Mouse (Mus musculus) hindbrain, embryonic 12.5 days (tissue): ENCODE data around the gene Spag4. TPM values are rescaled to one million over a fixed set of nuclear protein-coding genes. Genes with fewer than 3 reads are reported as not detected.
"Not testable (repeated sequence)": the region's sequence is repeated elsewhere in the genome, so short reads cannot be mapped to it uniquely, and the experiment has no call there.

ENCODE experiments used
- ATAC-seq: fragments of 200-750 bp; cut with Nextera tagmentation; 2 replicates; pipeline ENCODE4 v1.8.0; 2017; ENCODE audit warnings: moderate TSS enrichment; ENCODE audit not compliant: low FRiP score
- H3K27ac ChIP-seq: fragments of 300-500 bp; sonication (generic); 2 replicates; pipeline ENCODE4 v1.5.1; 2016; ENCODE audit warnings: mild to moderate bottlenecking
- H3K27me3 ChIP-seq: fragments of 300-500 bp; sonication (generic); 2 replicates; pipeline ENCODE4 v1.6.1; 2016; ENCODE audit warnings: mild to moderate bottlenecking
- H3K36me3 ChIP-seq: fragments of 300-500 bp; sonication (generic); 2 replicates; pipeline ENCODE4 v1.6.1; 2016; ENCODE audit warnings: mild to moderate bottlenecking
- H3K4me1 ChIP-seq: fragments of 300-500 bp; sonication (generic); 2 replicates; pipeline ENCODE4 v1.6.1; 2016
- H3K4me2 ChIP-seq: fragments of 300-500 bp; sonication (generic); replicated peaks from 2 replicates; pipeline ENCODE4 v1.6.1; 2016; ENCODE audit warnings: mild to moderate bottlenecking
- H3K4me3 ChIP-seq: fragments of 300-500 bp; sonication (generic); 2 replicates; pipeline ENCODE4 v1.5.1; 2016; ENCODE audit warnings: mild to moderate bottlenecking
- H3K9ac ChIP-seq: fragments of 300-500 bp; sonication (generic); 2 replicates; pipeline ENCODE4 v1.6.1; 2016; ENCODE audit warnings: mild to moderate bottlenecking, moderate library complexity
- H3K9me3 ChIP-seq: fragments of 300-500 bp; sonication (generic); replicated peaks from 2 replicates; pipeline ENCODE4 v1.6.1; 2016; ENCODE audit warnings: mild to moderate bottlenecking
- WGBS: fragments of 180-500 bp; shearing (Covaris S2); methylation state at CpG from one replicate; pipeline ENCODE4 v1.1.7; 2016; 5-methylcytosine and 5-hydroxymethylcytosine counted together
- polyA plus RNA-seq: library from polyadenylated mRNA; unstranded; fragments of >200 nt; fragmentation: Nextera tagmentation; extraction: Ambion mirVana; gene quantifications from 2 replicates; pipeline ENCODE4 v1.2.1, GENCODE M21; 2016

The Spag4 gene
- polyA plus RNA-seq, 1 experiment from 2014 or later: 7.5 TPM

DNA sequence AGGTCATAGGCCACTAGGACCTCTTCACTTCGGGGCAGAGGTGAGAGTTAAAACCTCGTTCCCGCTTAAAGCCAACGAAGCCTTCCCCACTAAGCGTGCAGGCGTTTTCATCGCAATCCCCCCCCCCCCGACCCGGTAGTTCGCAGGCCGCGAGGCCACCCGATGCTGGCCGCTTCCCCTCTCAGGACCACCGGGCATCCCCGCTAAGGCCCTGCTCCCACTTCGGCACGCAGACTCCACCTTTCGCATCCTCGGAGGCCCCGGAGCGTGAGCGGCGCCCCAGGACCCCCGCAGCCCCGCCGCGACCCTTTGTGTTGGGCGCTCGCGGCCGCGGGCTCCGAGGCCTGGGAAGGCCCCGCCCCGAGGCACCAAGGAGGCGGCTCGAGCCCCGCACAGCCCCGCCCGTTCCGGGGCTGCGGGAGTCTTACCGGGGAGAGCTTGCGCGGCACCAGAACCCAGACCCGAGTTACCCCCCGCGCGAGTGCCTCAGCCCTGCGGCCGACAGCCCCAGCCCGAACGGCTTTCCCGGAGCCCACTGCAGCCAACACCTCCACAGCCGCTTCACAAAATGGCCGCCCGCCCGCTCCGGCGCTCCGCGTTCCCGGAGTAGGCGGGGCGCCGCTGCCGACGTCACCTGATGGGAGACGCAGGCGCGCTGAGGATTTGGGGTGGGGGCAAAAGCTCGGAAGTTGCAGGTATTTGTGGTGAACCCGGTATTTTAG, 46.5 kb downstream of the Spag4 start, which contains the start of the genes Cpne1 and Rbm12:
TSS of gene Cpne1 (minus strand) at position 608 of the 722 bp plus-strand sequence.
TSS of gene Rbm12 (minus strand) at position 621 of the 722 bp plus-strand sequence.
- peak within 1 kb of the TSS; percentile 75 for H3K4me2 ChIP-seq
- H3K9ac ChIP-seq: peak within 1 kb of the TSS; percentile 97
- H3K9me3 ChIP-seq: no peaks in the 10 kb centered on the region
- H3K4me3 ChIP-seq: peak within 1 kb of the TSS; percentile 95
- no peaks in the 10 kb centered on the region for H3K27me3 ChIP-seq
- H3K4me1 ChIP-seq: peaks cover 11% of the 10 kb centered on the region
- WGBS: under 1% methylated on average over 74 of the region's 74 CpGs
- H3K36me3 ChIP-seq: no peaks in the 10 kb centered on the region
- H3K27ac ChIP-seq: peak within 1 kb of the TSS; percentile 93
- peak; percentile 94 for ATAC-seq

DNA sequence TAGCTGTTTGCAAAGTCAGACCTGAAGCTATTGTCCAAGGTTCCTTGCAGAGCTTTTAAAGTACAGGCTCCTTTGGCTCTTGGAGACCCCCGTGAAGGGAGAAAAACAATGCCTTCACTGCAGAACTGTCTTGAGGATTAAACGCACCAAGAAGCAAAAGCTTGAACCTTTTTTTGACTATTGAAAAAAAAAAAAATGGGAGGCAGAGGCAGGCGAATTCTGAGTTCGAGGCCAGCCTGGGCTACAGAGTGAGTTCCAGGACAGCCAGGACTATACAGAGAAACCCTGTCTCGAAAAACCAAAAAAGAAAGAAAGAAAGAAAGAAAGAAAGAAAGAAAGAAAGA, 47.1 kb downstream of the Spag4 start:
- H3K9ac ChIP-seq: peak overlapping the region; percentile 97

DNA sequence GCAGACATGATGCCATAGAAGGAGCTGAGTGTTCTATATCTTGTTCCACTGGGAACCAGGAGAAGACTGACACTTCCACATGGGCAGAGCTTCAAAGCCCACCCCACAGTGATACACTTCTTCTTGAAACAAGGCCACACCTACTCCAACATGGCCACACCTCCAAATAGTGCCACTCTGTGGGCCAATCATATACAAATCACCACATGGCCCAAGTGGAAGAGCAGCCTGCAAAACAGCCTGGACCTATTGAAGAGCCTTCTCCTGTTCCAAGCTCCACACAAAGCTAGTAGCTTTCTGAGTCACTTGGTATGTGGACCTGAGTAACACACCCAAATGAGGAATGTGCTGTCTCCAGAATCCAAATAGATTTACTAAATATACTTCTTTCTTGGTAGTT, 54.6 kb downstream of the Spag4 start:
- Histone ChIP-seq H3K36me3 (peaks cover 8% of the 10 kb centered on the region; the same call in 1 of the 2 replicates), H3K4me3 (no peak overlapping the region), H3K27me3 (no peaks in the 10 kb centered on the region), H3K27ac (no peak overlapping the region), H3K9me3 (no peaks in the 10 kb centered on the region), H3K4me2 (no peak overlapping the region), H3K4me1 (no peaks in the 10 kb centered on the region), H3K9ac (no peak overlapping the region)
- ATAC-seq: no peak

More for the DNA sequence above, 47.1 kb downstream of the Spag4 start:
- not testable (repeated sequence) for ATAC-seq, H3K4me1 ChIP-seq, H3K36me3 ChIP-seq, H3K27me3 ChIP-seq, H3K9me3 ChIP-seq
- peak overlapping the region; percentile 93 for H3K27ac ChIP-seq
- H3K4me3 ChIP-seq: peak overlapping the region; percentile 95
- 19% methylated on average over 5 of the region's 5 CpGs for WGBS
- peak overlapping the region; percentile 75 for H3K4me2 ChIP-seq

Other genes starting within 250 kb of the Spag4 start
- 17.1 and 17.3 TPM in 2 replicates for gene BC029722, start 245.7 kb upstream of the Spag4 start, polyA plus RNA-seq
- gene Eif6, start 238.2 kb upstream of the Spag4 start, polyA plus RNA-seq: 151 and 160 TPM in 2 replicates
- 0.41 and 0.46 TPM in 2 replicates for gene Fam83c, start 230.3 kb upstream of the Spag4 start, polyA plus RNA-seq
- 65.5 and 70.0 TPM in 2 replicates for gene Uqcc1, start 134.9 kb upstream of the Spag4 start, polyA plus RNA-seq
- gene Gm15557, start 124.4 kb upstream of the Spag4 start, polyA plus RNA-seq: not detected in 2 replicates
- gene Gdf5, start 119.8 kb upstream of the Spag4 start, polyA plus RNA-seq: 3.6 and 3.8 TPM in 2 replicates
- gene Cep250, start 108.7 kb upstream of the Spag4 start, polyA plus RNA-seq: 26.9 and 27.7 TPM in 2 replicates
- gene 6430550D23Rik, start 57.2 kb upstream of the Spag4 start, polyA plus RNA-seq: 1.7 and 2.4 TPM in 2 replicates
- gene Ergic3, start 57.1 kb upstream of the Spag4 start, polyA plus RNA-seq: 230 and 257 TPM in 2 replicates
- gene Fer1l4, start 12.2 kb upstream of the Spag4 start, polyA plus RNA-seq: 0.37 TPM in 1 of 2 replicates, not detected in the other
- gene Cpne1, start 46.8 kb downstream of the Spag4 start, polyA plus RNA-seq: 48.4 and 52.2 TPM in 2 replicates
- 38.9 and 39.9 TPM in 2 replicates for gene Rbm12, start 46.8 kb downstream of the Spag4 start, polyA plus RNA-seq
- 20.9 and 34.5 TPM in 2 replicates for gene Gm28036, start 61.9 kb downstream of the Spag4 start, polyA plus RNA-seq
- gene Romo1, start 78.9 kb downstream of the Spag4 start, polyA plus RNA-seq: 363 and 435 TPM in 2 replicates
- 29.2 and 29.7 TPM in 2 replicates for gene Nfs1, start 79.0 kb downstream of the Spag4 start, polyA plus RNA-seq
- 659 and 670 TPM in 2 replicates for gene Rbm39, start 115.1 kb downstream of the Spag4 start, polyA plus RNA-seq
- gene Phf20, start 131.3 kb downstream of the Spag4 start, polyA plus RNA-seq: 95.7 and 97.2 TPM in 2 replicates
- gene Cnbd2, start 247.1 kb downstream of the Spag4 start, polyA plus RNA-seq: 6.4 and 6.7 TPM in 2 replicates
- gene Scand1, start 247.5 kb downstream of the Spag4 start, polyA plus RNA-seq: 121 and 126 TPM in 2 replicates